Mouse (Mus musculus) layer of hippocampus, adult 11-12 months (tissue): Measurements from ENCODE around the gene Fars2.
"Not testable (repeated sequence)": the region's sequence is repeated elsewhere in the genome, so short reads cannot be mapped to it uniquely, and the experiment has no call there.

Experiments
- DNase-seq: peaks from one replicate; pipeline ENCODE4 v3.0.0; 2022; ENCODE audit warnings: low spot score

Gene Fars2

GRCm38 (mm10) chr13:36367712-36368491, 250.7 kb downstream of the Fars2 start:
- peak; percentile 52 for DNase-seq

GRCm38 (mm10) chr13:36368799-36369198, 251.6 kb downstream of the Fars2 start:
- no peak for DNase-seq

- DNase-seq: no peak
These were observed 252.2 kb downstream of the Fars2 start for GRCm38 (mm10) chr13:36369400-36369799.

DNA sequence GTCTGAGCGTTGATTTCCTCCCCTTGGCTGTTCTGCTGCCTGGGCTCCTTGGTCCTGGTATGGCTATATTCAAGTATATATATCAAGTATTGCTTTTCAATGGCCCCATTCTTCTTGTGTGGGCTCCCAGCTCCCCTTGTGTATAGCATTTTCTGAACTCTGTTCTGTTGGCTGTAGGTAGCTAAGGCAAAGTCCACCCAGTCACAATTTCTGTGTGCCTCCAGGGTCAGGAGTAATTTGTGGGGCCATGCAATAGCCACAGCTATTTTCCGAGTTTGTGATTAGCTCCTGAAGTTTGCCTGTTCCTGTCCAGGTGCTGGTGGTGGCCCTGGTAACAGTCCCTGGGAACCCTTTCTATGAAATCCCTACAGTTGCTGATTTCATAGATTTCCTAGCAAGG, 266.0 kb downstream of the Fars2 start:
- DNase-seq: no peak

- DNase-seq: no peak
These were observed 268.9 kb downstream of the Fars2 start for GRCm38 (mm10) chr13:36386074-36386473.

GRCm38 (mm10) chr13:36391936-36392335, 274.7 kb downstream of the Fars2 start:
- peak; percentile 26 for DNase-seq

GRCm38 (mm10) chr13:36392666-36393065, 275.5 kb downstream of the Fars2 start:
- DNase-seq: no peak

DNA sequence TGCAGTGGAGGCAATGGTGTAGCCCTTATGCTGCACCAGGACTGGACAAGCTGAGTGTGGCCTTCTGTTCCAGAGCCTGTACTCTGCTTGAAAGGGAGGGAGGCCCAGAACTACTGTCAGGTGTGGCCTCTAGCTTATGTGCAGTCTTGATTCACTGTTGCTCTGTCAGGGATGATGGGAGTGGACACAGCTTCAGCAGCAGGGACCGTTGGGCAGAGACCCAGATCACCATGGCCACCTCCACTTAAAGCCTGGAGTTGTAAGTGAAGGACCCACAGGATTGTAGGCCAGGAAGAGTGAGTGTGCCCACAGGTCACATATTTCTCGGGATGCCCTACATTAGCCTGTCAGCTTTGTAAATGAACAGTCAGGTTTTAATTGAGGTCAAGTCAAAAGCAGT, 283.8 kb downstream of the Fars2 start:
- no peak for DNase-seq

DNA sequence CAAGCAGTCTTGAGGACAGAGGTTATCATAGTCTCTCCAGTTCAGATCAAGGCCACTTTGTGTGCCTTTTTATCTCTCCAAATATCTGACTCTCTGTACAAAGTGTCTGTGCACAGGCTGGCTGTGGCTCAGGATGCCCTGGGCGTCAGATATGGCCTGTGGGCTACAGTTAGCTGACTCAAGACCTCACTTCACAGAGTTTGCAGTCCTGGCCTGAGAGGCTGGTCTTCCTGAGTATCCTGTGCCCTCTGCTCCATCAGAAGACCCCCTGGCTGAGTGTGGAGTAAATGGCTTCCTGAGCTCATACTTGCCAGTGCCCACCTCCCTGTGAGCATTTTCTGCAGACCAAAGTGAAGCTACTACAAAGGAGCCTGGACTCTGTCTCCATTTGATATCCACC, 296.1 kb downstream of the Fars2 start:
- DNase-seq: no peak

GRCm38 (mm10) chr13:36415176-36415575, 298.0 kb downstream of the Fars2 start:
- DNase-seq: no peak

- DNase-seq: no peak
These were observed 299.3 kb downstream of the Fars2 start for GRCm38 (mm10) chr13:36416546-36416945.

DNA sequence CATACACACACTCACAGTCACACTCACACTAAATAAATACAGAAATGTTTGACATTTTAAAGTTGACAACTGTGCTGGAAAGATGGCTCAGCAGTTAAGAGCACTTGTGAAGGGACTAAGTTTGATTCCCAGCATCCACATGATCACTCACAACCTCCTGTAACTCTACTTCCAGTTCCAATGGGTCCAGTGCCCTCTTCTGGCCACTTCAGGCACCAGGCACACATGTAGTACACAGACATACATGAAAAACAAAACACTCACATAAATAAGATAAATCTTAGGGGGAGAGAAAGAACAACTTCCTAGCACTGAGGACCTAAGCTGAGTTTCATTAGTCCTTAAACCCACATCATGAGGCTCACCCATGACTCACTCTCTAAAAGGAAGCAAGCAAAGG, 302.1 kb downstream of the Fars2 start:
- no peak for DNase-seq

DNA sequence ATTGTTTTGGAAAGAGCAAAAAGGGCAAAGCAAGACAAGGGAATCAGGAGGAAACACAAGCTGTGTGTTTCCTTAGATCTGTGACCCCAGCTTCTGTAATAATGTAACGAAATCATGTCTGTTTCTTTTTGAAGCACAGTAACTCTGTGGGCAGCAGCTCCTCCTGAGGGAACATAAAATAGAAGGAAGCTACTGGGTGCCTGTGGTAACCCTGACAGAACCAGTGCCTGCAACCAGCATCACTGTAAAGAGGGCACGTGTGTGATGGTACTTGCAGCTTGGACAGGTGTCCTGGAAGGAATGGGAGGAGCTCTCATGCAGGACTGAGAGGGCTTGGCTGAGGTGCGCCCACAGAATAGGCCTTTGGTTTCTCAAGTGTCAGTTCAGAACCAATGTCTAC, 305.2 kb downstream of the Fars2 start:
- no peak for DNase-seq

DNA sequence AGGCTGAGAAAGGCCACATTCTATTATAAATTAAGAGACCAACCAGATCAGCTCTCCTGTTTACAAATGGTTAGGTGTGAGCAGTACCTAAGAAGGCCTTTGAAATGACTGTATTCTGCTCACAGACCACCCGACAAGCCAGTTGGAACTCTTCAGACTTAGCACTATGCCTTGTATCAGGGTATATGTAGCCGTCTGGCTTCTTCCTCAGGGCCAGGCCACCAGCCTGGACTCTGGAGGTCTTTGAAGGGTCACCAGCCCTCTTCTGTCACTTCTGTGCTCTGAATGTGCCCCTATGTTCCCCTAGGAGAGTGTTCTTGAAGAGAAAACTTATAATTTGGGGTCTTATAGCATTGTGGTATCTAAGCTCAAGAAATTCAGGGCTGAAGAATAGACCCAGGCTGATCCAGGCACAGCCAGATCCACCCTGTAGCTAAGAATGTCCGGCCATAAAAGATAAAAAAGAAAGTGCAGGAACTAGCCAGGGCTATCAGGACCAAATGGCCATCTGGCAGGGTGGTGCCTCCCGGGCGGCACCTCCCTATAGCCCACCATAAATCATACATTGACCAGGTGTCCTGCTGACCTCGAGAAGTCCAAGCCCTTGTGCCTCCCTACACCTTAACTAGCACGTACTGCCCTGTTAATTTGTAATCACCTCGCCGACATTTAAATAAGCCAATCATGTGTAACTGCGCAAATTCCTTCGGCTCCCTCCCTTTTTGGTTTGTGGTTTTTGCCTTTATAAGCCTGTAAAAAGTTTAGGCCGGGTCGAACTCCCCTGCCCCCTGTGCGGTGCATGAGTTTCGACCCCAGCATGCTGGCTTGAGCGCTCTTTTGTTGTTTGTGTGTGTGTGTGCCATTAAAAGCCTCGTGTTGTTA, 308.9 kb downstream of the Fars2 start:
- not testable (repeated sequence) for DNase-seq

GRCm38 (mm10) chr13:36429500-36430189, 312.4 kb downstream of the Fars2 start:
- DNase-seq: no peak

GRCm38 (mm10) chr13:36430420-36431114, 313.4 kb downstream of the Fars2 start:
- DNase-seq: no peak

DNA sequence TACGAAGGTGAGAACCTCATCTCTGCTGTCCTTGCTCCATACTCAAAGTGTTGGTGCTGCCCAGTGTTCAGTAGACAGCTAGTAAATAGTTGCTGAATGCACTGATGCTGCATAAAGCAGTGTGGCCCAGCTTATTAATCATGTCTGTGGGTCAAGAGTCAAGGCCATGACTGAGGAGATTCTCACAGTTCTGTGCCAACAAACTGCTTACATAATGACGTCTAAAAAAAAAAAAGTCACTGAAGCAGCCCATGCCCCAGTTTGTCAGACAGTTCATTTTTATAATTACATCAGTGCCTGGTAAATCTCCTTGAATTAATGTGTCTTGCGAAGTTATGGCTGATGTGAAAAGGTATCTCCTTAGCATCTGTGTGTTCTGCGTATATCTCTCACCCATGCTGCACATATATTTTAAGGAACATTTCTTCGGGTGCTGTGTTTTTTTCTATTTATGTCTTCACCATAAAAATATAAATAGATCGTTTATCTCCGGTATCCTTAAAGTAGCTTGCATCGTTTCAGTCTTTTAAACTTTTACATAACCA, 314.8 kb downstream of the Fars2 start:
- no peak for DNase-seq

DNA sequence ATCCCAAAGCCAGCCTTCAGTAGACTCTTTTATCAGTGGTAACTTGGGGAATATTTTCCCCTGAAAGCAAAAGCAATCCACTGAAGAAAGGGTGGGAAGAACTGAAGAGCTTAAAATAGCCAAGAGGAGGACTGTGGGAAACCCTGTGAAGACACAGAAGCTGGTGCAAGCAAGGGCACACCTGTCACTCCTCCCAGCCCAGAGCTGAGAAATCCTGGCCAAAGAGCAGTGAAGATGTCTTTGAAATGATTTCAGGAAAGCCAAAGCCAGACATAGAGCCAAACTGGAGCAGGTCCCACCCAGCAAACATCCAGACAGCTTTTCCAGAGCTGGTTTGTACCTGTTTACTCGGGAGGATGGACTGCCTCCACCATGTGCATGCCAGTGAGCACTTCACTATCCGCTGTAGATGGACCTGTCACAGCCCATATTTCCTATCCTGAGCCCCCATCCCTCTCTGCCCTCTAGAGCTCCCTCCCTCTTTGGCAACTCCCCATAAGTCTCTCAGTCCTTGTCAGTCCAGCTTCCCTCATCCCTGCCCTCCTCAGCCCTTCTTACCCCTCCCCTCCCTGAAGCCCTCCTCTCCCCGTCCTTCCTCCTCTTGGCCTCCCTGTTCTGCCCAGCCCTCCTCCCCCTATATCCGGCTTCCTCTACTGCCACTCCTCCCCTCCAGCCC, 327.7 kb downstream of the Fars2 start:
- DNase-seq: no peak

GRCm38 (mm10) chr13:36447947-36448346, 330.7 kb downstream of the Fars2 start:
- no peak for DNase-seq

GRCm38 (mm10) chr13:36448565-36448964, 331.4 kb downstream of the Fars2 start:
- DNase-seq: no peak

GRCm38 (mm10) chr13:36451437-36451836, 334.2 kb downstream of the Fars2 start:
- no peak for DNase-seq
